Mouse (Mus musculus): ENCODE results near the gene Odf3l1.

- TF ChIP-seq CTCF (IDR thresholded peaks at IDR 0.05; ENCODE audit: borderline replicate concordance, insufficient read depth, low read length) (no peak), POLR2A (IDR thresholded peaks at IDR 0.05; ENCODE audit: low read depth, low read length) (no peak)
These were observed 19.0 kb upstream of the Odf3l1 start for GRCm38 (mm10) chr9:56883470-56883869.

Data from embryonic fibroblast, embryonic 13.5 days (primary cell).